Mouse (Mus musculus) ZHBTc4 (cell line): ENCODE measurements around the gene Cyb5r4.
A peak's percentile ranks its signal among the peaks of the same experiment; 100 is the strongest.

Experiments
- DNase-seq: peaks from one replicate; pipeline ENCODE4 v3.0.0-alpha.2; 2011; ENCODE audit warnings: low read depth, low spot score

Cyb5r4 gene

DNA sequence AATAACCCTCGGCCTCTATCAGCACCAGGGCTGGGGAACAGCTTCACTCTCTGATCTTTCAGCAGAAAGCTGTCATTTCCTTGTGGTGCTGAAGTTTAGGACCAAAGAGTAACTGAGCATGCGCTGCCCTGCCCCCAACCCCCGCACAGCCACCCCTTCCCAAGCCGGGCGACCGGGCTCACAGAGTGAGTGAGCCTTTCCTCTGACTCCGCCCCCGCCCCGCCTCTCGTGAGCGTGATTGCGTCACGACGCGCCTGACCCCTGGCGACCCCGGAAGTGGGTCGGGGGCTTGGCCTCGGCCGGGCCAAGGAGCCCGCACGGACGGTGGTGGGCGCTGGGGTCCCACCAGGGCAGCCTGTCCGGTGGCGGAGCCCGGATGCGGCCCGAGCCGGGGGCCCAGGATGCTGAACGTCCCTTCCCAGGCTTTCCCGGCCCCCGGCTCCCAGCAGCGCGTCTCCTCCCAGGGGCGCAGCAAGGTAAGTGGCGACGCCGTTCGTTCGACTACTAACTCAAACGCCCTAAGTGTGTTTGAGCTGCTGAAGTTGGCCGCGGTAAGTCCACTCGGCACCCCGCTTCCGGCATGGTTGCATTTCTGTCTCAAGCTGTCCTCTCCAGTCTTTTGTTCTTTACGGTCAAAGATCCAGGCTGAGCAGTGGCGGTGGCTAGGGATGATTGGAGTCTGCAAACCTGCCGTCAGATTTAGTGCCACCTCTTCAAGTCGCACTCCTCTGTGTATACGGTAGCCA lies at the start of gene Cyb5r4:
Gene Cyb5r4 (plus strand): TSS at position 237 of the 746 bp plus-strand sequence.
- DNase-seq = peak; percentile 98

- DNase-seq = peak; percentile 69
These were observed 49.3 kb upstream of the Cyb5r4 start for GRCm38 (mm10) chr9:86972471-86972870.

- no peak for DNase-seq
These were observed 48.3 kb upstream of the Cyb5r4 start for GRCm38 (mm10) chr9:86973562-86973961.

DNA sequence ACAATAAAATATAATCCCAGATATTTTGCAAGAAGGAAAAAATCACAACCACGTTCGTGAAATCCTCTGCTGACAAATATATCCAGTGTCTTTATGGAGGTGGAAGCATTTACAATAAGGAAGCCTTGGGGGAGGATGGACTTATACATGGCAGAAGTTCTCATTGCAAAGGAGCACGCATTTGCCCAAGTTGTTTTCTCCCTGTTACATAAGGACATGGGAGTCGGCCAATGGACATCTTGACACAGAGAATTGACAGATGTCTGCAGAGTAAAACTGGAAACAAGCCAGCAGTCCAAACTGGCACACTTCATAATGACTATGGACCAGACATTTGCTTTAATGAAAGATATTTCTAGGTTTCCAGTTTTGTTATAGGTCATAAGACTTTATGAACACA lies 44.9 kb upstream of the Cyb5r4 start:
- no peak for DNase-seq

DNA sequence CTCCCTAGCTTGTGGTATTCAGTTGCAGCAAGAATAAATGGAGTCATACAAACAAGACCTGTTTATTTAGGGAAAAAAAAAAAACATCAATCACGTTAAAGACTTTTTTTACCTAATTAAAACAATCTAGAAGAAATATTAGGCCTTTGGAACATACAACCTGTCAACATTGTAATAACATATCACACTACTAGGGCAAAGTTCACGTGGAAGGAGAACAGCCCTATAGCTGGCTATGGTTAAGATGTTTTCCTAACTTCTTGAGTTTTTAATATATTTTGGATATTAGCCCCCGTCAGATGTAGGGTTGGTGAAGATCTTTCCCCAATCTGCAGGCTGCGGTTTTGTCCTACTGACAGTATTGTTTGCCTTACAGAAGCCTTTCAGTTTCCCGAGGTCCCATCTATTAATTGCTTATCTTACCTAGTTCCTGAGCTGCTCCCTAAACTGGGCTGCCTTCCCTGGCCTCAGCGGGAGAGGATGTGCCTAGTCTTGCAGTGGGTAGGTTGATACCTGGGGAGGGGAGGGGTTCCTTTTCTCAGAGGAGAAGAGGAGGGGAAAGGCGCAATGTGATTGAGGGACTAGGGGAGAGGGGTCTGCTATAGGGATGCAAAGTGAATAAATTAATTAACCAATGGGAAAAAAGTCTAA lies 43.4 kb upstream of the Cyb5r4 start:
- DNase-seq = no peak

DNA sequence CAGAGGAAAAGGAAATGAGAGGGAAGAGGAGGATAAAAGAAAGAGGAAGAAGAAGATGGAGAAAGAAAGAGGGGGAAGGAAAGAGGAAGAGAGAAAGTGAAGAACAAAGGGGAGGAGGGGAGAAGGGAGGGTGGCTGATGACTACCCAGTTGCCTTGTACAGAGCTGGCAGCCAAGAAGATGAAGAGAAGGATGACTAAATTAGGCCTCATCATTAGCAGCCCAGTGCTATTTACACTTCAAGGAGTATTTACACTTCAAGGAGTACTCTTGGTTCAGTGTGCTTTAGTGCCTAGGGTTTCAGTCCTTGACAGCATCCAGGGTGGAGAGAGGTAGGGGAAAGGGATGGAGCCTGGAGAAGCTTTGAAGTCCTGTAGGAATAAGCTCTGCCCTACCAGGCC lies 41.8 kb upstream of the Cyb5r4 start:
- DNase-seq = no peak

- DNase-seq = no peak
These were observed 40.9 kb upstream of the Cyb5r4 start for GRCm38 (mm10) chr9:86980942-86981341.

GRCm38 (mm10) chr9:86981551-86981950 lies 40.3 kb upstream of the Cyb5r4 start:
- peak; percentile 15 for DNase-seq

DNA sequence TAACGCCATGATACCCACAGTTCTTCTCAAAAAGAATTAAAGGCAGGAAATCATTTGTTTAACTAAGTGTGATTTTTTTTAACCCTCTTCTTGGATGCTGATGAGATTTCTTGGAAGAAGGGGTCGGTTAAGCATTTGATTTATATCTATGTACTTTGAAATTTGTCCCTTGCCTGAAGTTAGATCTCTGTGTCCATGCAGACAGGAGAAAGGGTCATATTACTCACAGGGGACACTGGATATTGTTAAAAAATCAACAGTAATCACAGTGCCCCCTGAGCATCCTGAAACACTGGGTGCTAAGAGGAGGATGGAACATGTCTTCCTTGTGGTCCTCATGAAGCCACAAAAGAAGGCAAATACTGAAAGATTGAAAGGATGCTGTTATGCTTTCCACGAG lies 37.2 kb upstream of the Cyb5r4 start:
- no peak for DNase-seq

DNA sequence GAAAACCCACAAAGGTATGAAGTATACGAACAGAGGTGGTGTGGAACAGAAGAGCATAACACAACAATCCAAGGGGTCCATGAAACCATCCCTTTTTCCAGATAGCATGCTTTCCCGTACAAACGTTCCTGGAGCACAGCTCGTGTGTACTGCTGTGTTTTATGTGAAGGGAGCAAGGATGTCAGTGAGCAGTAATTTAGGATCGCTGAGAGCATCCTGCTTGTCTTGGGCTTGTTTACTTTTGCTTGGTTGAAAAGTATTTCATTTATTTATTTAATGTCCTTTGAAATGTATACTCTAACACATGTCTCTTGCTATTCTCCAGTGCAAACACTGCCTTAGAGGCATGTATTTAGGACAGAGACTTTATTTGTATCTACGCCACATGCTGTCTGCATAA lies 36.7 kb upstream of the Cyb5r4 start:
- DNase-seq = no peak

DNA sequence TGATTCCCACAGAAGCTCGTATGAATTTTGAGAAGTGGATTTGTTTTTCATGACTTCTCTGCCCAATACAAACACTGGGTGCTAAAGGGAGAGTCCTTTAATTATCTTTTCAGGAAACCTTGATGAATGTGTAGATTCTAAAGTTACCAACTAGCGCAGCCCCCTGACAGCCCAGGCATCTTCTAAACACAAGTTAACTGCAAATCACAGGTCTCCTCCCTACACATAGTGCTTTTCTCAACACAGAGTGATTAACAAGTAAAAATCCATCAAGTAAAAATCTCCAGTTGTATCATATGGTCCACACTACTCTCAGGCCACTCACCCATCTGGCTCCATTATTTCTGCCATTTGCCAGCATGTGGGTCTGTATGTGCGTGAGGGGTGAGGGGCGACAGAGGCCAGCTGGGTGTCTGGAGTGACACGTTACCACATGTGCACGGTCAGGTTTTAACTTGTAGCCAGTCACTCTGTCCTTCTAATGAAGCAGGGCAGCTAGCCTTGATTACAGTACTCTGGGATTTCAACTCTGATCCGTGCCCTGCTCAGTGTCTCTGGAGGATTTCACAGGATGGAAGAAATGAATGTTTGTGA lies 35.0 kb upstream of the Cyb5r4 start:
- DNase-seq = no peak

- DNase-seq = no peak
These were observed 32.0 kb upstream of the Cyb5r4 start for GRCm38 (mm10) chr9:86989822-86990221.

DNA sequence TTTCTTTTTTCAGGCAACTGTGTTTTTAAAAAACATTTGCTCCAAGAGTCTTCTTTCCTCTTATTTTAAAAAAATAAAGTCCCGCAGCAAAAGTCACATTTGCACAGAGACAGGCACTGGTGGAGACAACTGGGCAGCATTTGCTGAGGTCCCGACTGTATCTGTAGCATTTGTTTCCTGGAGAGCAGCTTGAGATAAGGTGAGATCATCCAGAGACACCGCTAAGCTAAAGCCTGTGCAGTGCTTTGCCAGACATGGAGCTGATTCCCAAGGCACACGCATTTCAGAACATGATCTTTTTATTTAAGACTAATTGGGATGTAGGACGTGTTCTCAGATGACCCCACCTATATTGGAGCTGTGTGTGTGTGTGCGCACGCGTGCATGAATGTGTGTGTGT lies 30.1 kb upstream of the Cyb5r4 start:
- DNase-seq = no peak

DNA sequence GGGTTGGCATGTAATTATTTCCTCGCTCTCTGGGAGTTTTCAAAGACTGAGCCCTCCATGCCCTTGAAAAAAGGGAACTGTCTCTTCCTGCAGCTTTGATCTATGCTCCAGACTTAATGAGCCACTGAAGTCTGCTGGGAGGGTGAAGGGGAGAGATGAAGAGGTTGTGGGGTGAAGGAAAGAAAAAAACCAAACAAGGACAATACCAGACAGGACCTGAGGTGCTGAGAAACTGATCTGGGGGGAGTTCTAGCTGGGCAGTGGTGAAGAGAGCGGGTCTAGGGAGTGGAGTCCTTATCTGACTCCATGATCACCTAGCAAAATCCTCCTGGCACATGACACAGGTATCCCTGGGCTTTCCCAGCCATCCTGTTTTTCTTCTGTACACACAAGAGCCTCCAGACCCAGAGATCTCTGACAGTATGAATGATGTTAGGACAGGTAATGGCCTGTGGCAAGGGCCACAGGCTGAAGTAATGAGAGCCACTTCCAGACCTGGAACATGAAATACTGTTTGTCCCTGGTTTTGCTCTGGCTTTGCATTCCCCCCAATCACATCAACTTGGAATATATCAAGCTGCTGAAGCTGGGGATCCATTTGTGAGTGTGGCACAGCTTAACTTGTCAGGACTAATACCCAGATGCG lies 24.6 kb upstream of the Cyb5r4 start:
- no peak for DNase-seq

GRCm38 (mm10) chr9:86999956-87000582 lies 21.7 kb upstream of the Cyb5r4 start:
- DNase-seq = no peak

- no peak for DNase-seq
These were observed 16.9 kb upstream of the Cyb5r4 start for GRCm38 (mm10) chr9:87004701-87005434.

GRCm38 (mm10) chr9:87005435-87005779 lies 16.4 kb upstream of the Cyb5r4 start:
- DNase-seq = no peak

GRCm38 (mm10) chr9:87008507-87008906 lies 13.3 kb upstream of the Cyb5r4 start:
- DNase-seq = no peak

GRCm38 (mm10) chr9:87008919-87009318 lies 12.9 kb upstream of the Cyb5r4 start:
- no peak for DNase-seq

DNA sequence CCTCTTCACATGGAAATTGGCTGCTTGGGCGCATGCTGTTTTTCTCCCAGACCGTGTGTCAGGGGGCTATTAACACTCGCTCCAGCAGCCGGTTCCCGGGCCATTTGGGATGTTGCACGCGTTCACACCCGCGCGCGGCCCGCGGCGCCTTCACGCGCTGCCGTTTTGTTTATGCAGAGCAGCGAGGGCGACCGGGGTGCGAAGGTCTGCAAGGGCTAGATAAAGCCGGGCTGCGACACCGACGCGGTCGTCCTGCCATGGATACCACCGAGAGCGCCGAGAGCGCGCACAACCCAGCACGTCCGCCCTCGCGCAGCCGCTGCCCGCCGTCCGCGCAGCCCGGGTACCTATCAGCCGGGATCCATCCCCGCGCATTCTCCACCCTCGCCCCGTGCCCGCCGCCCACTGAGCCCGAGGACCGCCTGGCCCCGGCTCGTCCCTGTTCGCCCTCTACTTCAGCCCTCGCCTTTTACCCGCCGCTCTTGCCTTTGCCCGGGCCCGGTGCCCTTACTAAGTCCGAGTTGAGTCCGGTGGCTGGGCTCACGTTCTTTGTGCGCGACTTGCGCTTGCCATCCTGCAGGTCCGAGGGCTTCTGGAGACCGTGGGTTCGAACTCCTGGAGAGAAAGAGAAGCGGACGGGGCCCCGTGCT lies 6.4 kb upstream of the Cyb5r4 start, which contains the start of gene Ripply2:
Gene Ripply2 (plus strand): TSS at position 250 of the 650 bp plus-strand sequence.
- peak; percentile 62 for DNase-seq

DNA sequence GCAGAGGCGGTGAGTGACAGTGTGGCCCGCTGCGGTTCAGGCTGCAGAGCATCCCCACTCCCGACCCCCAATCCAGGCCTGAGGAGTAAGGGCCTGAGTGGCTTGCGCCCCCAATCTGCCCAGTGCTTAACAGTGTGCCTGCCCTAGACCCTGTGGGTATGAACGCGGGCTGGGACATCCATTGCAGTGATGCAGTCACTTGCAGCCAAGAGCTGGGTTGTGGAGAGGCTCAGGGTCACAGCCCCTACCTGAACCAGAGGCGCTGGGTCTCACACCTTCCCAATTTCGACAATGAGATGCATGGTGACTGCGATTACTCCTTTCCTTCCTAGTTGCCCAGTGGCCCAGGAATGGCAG lies 5.9 kb upstream of the Cyb5r4 start:
- DNase-seq = no peak
